In the genomic region with DNA sequence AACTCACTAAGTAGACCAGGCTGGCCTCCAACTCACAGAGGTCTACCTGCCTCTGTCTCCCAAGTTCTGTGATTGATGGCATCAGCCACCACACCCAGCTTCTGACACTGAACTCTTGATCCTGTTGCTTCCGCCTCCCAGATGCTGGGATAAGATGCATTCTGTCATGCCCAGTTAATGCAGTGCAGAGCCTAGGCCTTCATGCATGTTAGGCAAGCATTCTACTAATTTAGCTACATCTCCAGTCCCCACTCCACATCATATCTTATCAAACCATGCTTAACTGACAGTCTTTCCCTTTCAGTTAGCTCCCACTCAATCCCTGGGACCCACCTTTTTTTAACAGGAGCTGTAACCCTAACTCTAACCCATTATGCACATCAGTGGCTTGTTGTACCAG, we compare ENCODE assay signal across 20 mouse cellular contexts. TPM values are rescaled to one million over a fixed set of nuclear protein-coding genes. Genes with fewer than 3 reads are reported as not detected.
DNase-seq lines count a peak whose midpoint lies in the region; ATAC-seq and TF ChIP-seq lines count a peak whose summit lies in the region.
"Had no signal": no experiment of that assay in that cellular context is flagged by ENCODE, and none has a peak within 500 bp of the region (broad histone marks: within the 10 kb centered on the region; RNA-seq: fewer than 3 reads in every experiment).

No protein-coding gene starts in this region.

- peak overlapping the region; percentile 39 for H3K4me2 ChIP-seq in liver, postnatal 0 days (ENCODE audit: low read depth, low read length)
- H3K4me2 ChIP-seq in forebrain, embryonic 16.5 days (ENCODE audit: low read length) = no peak overlapping the region
- no peak overlapping the region for H3K4me2 ChIP-seq in forebrain, postnatal 0 days (ENCODE audit: low read depth)
- H3K4me2 ChIP-seq: forebrain, embryonic 13.5 days; heart, embryonic 11.5 days; limb, embryonic 15.5 days had no signal

- TF ChIP-seq POLR2A in MEL (IDR thresholded peaks at IDR 0.05; ENCODE audit: control insufficient read depth in 1 of 2, insufficient read depth in 1 of 2, low read depth in 1 of 2, low read length in 2 of 2, poor library complexity in 1 of 2) = no peak

- no peak for TF ChIP-seq RAD21 in MEL (IDR thresholded peaks at IDR 0.05; ENCODE audit: low read depth, low read length)

- no peak for TF ChIP-seq CTCF in MEL (IDR thresholded peaks at IDR 0.05 in 2 of 3, conservative IDR thresholded peaks at IDR 0.05 in 1 of 3; ENCODE audit: control insufficient read depth in 1 of 3, insufficient read depth in 1 of 3, low read depth in 2 of 3, low read length in 3 of 3, poor library complexity in 1 of 3, severe bottlenecking in 1 of 3)
- no peak for TF ChIP-seq CTCF in liver, postnatal 0 days (IDR thresholded peaks at IDR 0.05; ENCODE audit: low read depth)
- no peak for TF ChIP-seq CTCF in forebrain, postnatal 0 days (IDR thresholded peaks at IDR 0.05; ENCODE audit: low read depth)

- H3K79me2 ChIP-seq in MEL (ENCODE audit: control insufficient read depth, insufficient read depth, low read length, poor library complexity) = no peaks in the 10 kb centered on the region; the same call in 1 of the 2 replicates

- H3K4me3 ChIP-seq in MEL (ENCODE audit: control insufficient read depth in 1 of 2, insufficient read depth in 1 of 2, low read depth in 2 of 2, low read length in 2 of 2) = peak overlapping the region in 1 of 2 experiments; percentile 10; a peak in 1 of 4 replicates
- no peak overlapping the region for H3K4me3 ChIP-seq in liver, postnatal 0 days (ENCODE audit: low read depth, low read length)
- no peak overlapping the region for H3K4me3 ChIP-seq in forebrain, embryonic 16.5 days (replicated peaks; ENCODE audit: low read length)
- H3K4me3 ChIP-seq in forebrain, postnatal 0 days (ENCODE audit: low read depth, low read length) = no peak overlapping the region
- H3K4me3 ChIP-seq: forebrain, embryonic 13.5 days; limb, embryonic 15.5 days had no signal

- H3K9ac ChIP-seq in MEL (ENCODE audit: control insufficient read depth, low read depth, low read length, poor library complexity, severe bottlenecking) = peak overlapping the region; percentile 30
- no peak overlapping the region for H3K9ac ChIP-seq in liver, postnatal 0 days (replicated peaks)
- no peak overlapping the region for H3K9ac ChIP-seq in forebrain, embryonic 16.5 days (replicated peaks; ENCODE audit: low read depth, low read length)
- no peak overlapping the region for H3K9ac ChIP-seq in forebrain, postnatal 0 days
- H3K9ac ChIP-seq: forebrain, embryonic 13.5 days; limb, embryonic 15.5 days had no signal

- H3K36me3 ChIP-seq in MEL (ENCODE audit: control insufficient read depth in 1 of 2, insufficient read depth in 2 of 2, low read length in 2 of 2) = peaks cover 0 to 33% of the 10 kb centered on the region in 2 experiments; a peak in 2 of 4 replicates
- H3K36me3 ChIP-seq in liver, postnatal 0 days (replicated peaks; ENCODE audit: insufficient read depth, low read length) = no peaks in the 10 kb centered on the region
- H3K36me3 ChIP-seq in forebrain, embryonic 16.5 days (ENCODE audit: control insufficient read depth, insufficient read depth) = no peaks in the 10 kb centered on the region
- H3K36me3 ChIP-seq in forebrain, postnatal 0 days (ENCODE audit: insufficient read depth) = no peaks in the 10 kb centered on the region
- H3K36me3 ChIP-seq: limb, embryonic 15.5 days had no signal

- DNase-seq in MEL (ENCODE audit: low read depth, low spot score) (no peak), liver (peak; percentile 45)
- no peak for DNase-seq in liver, postnatal 0 days
- DNase-seq in thymus, postnatal 10 days (ENCODE audit: low spot score in 2 of 2) = no peak
- DNase-seq in forebrain, postnatal 0 days = no peak
- DNase-seq in layer of hippocampus, postnatal 36 days = no peak
- DNase-seq: B cell, adult 2 months; cerebellum, postnatal 14 days; heart, postnatal 10 days; retina, postnatal 1 day; right cerebral cortex, postnatal 4 days; thymus, postnatal 14 days had no signal

- H3K27ac ChIP-seq in MEL (ENCODE audit: control insufficient read depth, low read depth, low read length) = peak overlapping the region; percentile 95
- H3K27ac ChIP-seq in liver, postnatal 0 days (ENCODE audit: low read depth) = peak overlapping the region; percentile 80
- no peak overlapping the region for H3K27ac ChIP-seq in forebrain, embryonic 16.5 days (ENCODE audit: low read length)
- no peak overlapping the region for H3K27ac ChIP-seq in forebrain, postnatal 0 days (ENCODE audit: low read depth, low read length)
- H3K27ac ChIP-seq: forebrain, embryonic 13.5 days; kidney, postnatal 0 days; limb, embryonic 15.5 days had no signal

- peak; percentile 56 to 81; a peak in 3 of 4 replicates for TF ChIP-seq EP300 in MEL (IDR thresholded peaks at IDR 0.05; ENCODE audit: low read depth in 1 of 2, low read length in 2 of 2)
- no peak for TF ChIP-seq EP300 in liver, postnatal 0 days (IDR thresholded peaks at IDR 0.05; ENCODE audit: low read depth)

- no peaks in the 10 kb centered on the region for H3K27me3 ChIP-seq in MEL (ENCODE audit: control insufficient read depth in 1 of 2, insufficient read depth in 2 of 2, low read length in 2 of 2)
- no peaks in the 10 kb centered on the region for H3K27me3 ChIP-seq in liver, postnatal 0 days (ENCODE audit: insufficient read depth, low read length)
- H3K27me3 ChIP-seq in forebrain, embryonic 16.5 days (replicated peaks; ENCODE audit: control insufficient read depth, insufficient read depth, low read length) = no peaks in the 10 kb centered on the region
- no peaks in the 10 kb centered on the region for H3K27me3 ChIP-seq in forebrain, postnatal 0 days (ENCODE audit: insufficient read depth, low read length)
- H3K27me3 ChIP-seq: forebrain, embryonic 13.5 days; limb, embryonic 15.5 days had no signal

- H3K9me3 ChIP-seq in MEL (replicated peaks; ENCODE audit: insufficient read depth, low read length) = no peaks in the 10 kb centered on the region
- H3K9me3 ChIP-seq in liver, postnatal 0 days (ENCODE audit: low read length) = no peaks in the 10 kb centered on the region
- H3K9me3 ChIP-seq in forebrain, embryonic 16.5 days (ENCODE audit: control insufficient read depth, low read length) = no peaks in the 10 kb centered on the region
- no peaks in the 10 kb centered on the region for H3K9me3 ChIP-seq in forebrain, postnatal 0 days (ENCODE audit: low read length)
- H3K9me3 ChIP-seq: forebrain, embryonic 13.5 days; limb, embryonic 15.5 days had no signal

- H3K4me1 ChIP-seq in MEL (ENCODE audit: control insufficient read depth in 1 of 2, insufficient read depth in 2 of 2, low read length in 2 of 2) = peaks cover 19 to 35% of the 10 kb centered on the region in 2 experiments
- H3K4me1 ChIP-seq in liver, postnatal 0 days (ENCODE audit: insufficient read depth) = peaks cover 23% of the 10 kb centered on the region
- H3K4me1 ChIP-seq in forebrain, embryonic 16.5 days (replicated peaks; ENCODE audit: control insufficient read depth, insufficient read depth, low read length) = no peaks in the 10 kb centered on the region
- no peaks in the 10 kb centered on the region for H3K4me1 ChIP-seq in forebrain, postnatal 0 days (ENCODE audit: insufficient read depth)
- H3K4me1 ChIP-seq: forebrain, embryonic 13.5 days; limb, embryonic 15.5 days had no signal

- WGBS in liver, postnatal 0 days (ENCODE audit: insufficient replicate concordance) = 76% methylated on average over 1 of the region's 1 CpGs
- 94% methylated on average over 1 of the region's 1 CpGs for WGBS in forebrain, embryonic 16.5 days
- 76% methylated on average over 1 of the region's 1 CpGs for WGBS in forebrain, postnatal 0 days

- peak; percentile 3; the same call in 1 of the 2 replicates for ATAC-seq in common myeloid progenitor, adult 5-6 weeks (replicated peaks; ENCODE audit: low read depth, poor library complexity, severe bottlenecking)
- ATAC-seq in liver, postnatal 0 days = peak; percentile 39
- no peak for ATAC-seq in forebrain, embryonic 16.5 days
- ATAC-seq in forebrain, postnatal 0 days = no peak
- ATAC-seq: forebrain, embryonic 13.5 days; inflammation-experienced regulatory T-cells, adult 6 months; midbrain, embryonic 16.5 days had no signal

TF ChIP-seq in MEL, 35 proteins besides CTCF, POLR2A, EP300 and RAD21 (continues in another document):
- TF ChIP-seq CHD1 (IDR thresholded peaks at IDR 0.05; ENCODE audit: low read depth, low read length) (no peak), MAZ (IDR thresholded peaks at IDR 0.05; ENCODE audit: low read depth, low read length) (no peak), MAX (IDR thresholded peaks at IDR 0.05; ENCODE audit: low read length) (no peak), ETS1 (IDR thresholded peaks at IDR 0.05; ENCODE audit: low read depth, low read length) (0 out of 2 replicates have a peak, but pooled peaks have one; percentile 43), RCOR1 (IDR thresholded peaks at IDR 0.05; ENCODE audit: low read depth, low read length) (0 out of 2 replicates have a peak, but pooled peaks have one; percentile 31), NRF1 (IDR thresholded peaks at IDR 0.05; ENCODE audit: insufficient read depth, low read depth, low read length, poor library complexity, severe bottlenecking) (no peak), MXI1 (IDR thresholded peaks at IDR 0.05; ENCODE audit: low read depth, low read length) (no peak), ZNF384 (IDR thresholded peaks at IDR 0.05; ENCODE audit: low read depth, low read length) (no peak), MYB (IDR thresholded peaks at IDR 0.05; ENCODE audit: low read depth, low read length) (peak; percentile 49), SIN3A (IDR thresholded peaks at IDR 0.05; ENCODE audit: low read length) (no peak), NELFE (IDR thresholded peaks at IDR 0.05; ENCODE audit: low read depth, low read length) (no peak), USF1 (IDR thresholded peaks at IDR 0.05; ENCODE audit: low read depth, low read length) (no peak), TBP (IDR thresholded peaks at IDR 0.05; ENCODE audit: low read depth, low read length) (no peak), USF2 (IDR thresholded peaks at IDR 0.05; ENCODE audit: borderline replicate concordance in 1 of 2, insufficient read depth in 1 of 2, low read depth in 1 of 2, low read length in 2 of 2) (no peak), JUND (IDR thresholded peaks at IDR 0.05; ENCODE audit: low read depth, low read length) (no peak), BHLHE40 (IDR thresholded peaks at IDR 0.05; ENCODE audit: borderline replicate concordance, low read depth, low read length) (no peak)

RNA-seq across cellular contexts. Expression of a gene that starts 16.1 kb away (rescaled TPM):
- total RNA-seq in MEL (2012; rRNA removed) = 43.8 and 53.4 TPM in 2 replicates
- polyA plus RNA-seq in MEL (2012; ENCODE audit: insufficient read depth in 1 of 2, insufficient read length in 2 of 2, low read depth in 1 of 2, low replicate concordance in 2 of 2, missing spikeins in 1 of 2) = 10 to 100 TPM; 63.8 to 91.4 TPM
- total RNA-seq in common myeloid progenitor, adult 5-6 weeks (2017) = 40.7 and 80.8 TPM in 2 replicates
- 9.0 and 10.2 TPM in 2 replicates for polyA plus RNA-seq in liver, postnatal 0 days (2015; fragmentation: Nextera tagmentation; extraction: Ambion mirVana)
- 30.7 and 31.2 TPM in 2 replicates for polyA plus RNA-seq in forebrain, embryonic 16.5 days (2015; fragmentation: Nextera tagmentation; extraction: Ambion mirVana)
- 21.6 and 22.9 TPM in 2 replicates for total RNA-seq in forebrain, postnatal 0 days (2014; rRNA removed)
- 6.2 and 10.9 TPM in 2 replicates for polyA plus RNA-seq in forebrain, postnatal 0 days (2015; fragmentation: Nextera tagmentation; extraction: Ambion mirVana)
- 10 to 100 TPM; 17.7 to 18.1 TPM for total RNA-seq in layer of hippocampus, postnatal 36 days (2021)

Comparison
In these comparisons a context has a peak if more than half of its experiments do, and no peak if none do; other contexts are left out.
1. H3K27ac ChIP-seq: peak in MEL (single experiment) and liver, postnatal 0 days (single experiment); none in forebrain, embryonic 16.5 days (single experiment) and forebrain, postnatal 0 days (single experiment).
2. ATAC-seq: peak in common myeloid progenitor, adult 5-6 weeks (single experiment) and liver, postnatal 0 days (single experiment); none in forebrain, embryonic 16.5 days (single experiment) and forebrain, postnatal 0 days (single experiment).